Mouse (Mus musculus) gastrocnemius, adult 8-10 months (tissue): Measurements from ENCODE around the gene Gm21865. TPM values are rescaled to one million over a fixed set of nuclear protein-coding genes. Genes with fewer than 3 reads are reported as not detected.
"Not testable (repeated sequence)": the region's sequence is repeated elsewhere in the genome, so short reads cannot be mapped to it uniquely, and the experiment has no call there.

Source experiments
- DNase-seq, 2 experiments: peaks; one replicate each; pipeline ENCODE4 v3.0.0; 2022; ENCODE audit warnings: low spot score in 2 of 2
- total RNA-seq, 4 experiments: library from RNA; stranded (reverse); gene quantifications; 2 replicates each; pipeline ENCODE4 v1.2.4; 2022

The Gm21865 gene
- total RNA-seq, result not detected

GRCm38 (mm10) chrY:40316803-40317202, at the start of gene Gm21865:
TSS of gene Gm21865 (minus strand) at chrY:40316903.
- DNase-seq, result not testable (repeated sequence)

Other genes with a start within 250 kb of the Gm21865 start
- gene Gm21882, start 64.6 kb upstream of the Gm21865 start, total RNA-seq, result not detected